Mouse (Mus musculus) liver, adult 2 months (tissue): ENCODE data around the gene Tepsin.

Source experiments
- CTCF ChIP-seq: fragments of 200-500 bp; IDR thresholded peaks from 2 replicates; pipeline ENCODE4 v1.5.1; 2011; ENCODE audit warnings: low read depth, low read length, control low read depth
- POLR2A ChIP-seq: fragments of 200-500 bp; IDR thresholded peaks from 2 replicates; pipeline ENCODE4 v1.6.1; 2011; ENCODE audit warnings: low read length, control low read depth; ENCODE audit not compliant: insufficient read depth; ENCODE audit errors: extremely low read depth

DNA sequence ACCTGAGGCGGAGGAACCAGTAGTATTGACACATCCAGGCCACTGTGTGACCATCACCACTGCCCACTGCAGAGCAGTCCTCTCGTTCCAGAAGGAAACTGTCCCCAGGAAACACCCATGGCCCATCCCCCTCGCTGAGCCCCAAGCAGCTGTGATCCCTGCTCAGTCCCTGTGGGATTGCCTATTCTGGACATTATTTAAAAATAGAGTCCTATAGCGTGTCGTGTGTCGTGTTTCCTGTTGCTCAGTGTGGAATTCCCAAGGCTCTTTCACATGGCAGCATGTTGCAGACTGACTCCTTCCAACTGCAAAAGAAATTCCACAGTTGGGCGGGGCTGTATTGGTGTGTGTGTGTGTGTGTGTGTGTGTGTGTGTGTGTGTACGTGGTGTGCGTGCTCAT lies 46.3 kb downstream of the Tepsin start:
- TF ChIP-seq CTCF (no peak), POLR2A (no peak)
